Mouse (Mus musculus): ENCODE results near the gene Myh10.

DNA sequence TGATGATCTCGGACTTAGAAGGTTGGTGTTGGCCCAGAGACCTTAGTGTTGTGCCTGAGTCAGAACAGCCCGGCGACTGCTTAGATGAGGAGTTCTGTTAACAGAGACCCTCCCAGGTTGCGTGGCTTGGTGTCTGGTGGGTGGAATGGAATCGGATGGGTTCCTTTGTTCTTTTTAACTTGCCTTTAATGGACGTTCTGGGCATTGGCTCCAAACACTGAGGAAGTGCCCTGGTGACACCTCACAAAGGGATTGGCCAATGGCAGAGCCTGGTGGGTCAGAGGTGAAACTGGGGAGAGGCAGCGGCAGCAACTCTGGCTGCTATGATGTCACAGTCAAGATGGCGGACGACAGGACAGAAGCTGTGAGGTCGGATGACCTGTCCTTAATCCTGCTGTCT lies 99.4 kb downstream of the Myh10 start:
- TF ChIP-seq POLR2A (IDR thresholded peaks at IDR 0.05; ENCODE audit: low read depth, low read length) (no peak), CTCF (conservative IDR thresholded peaks at IDR 0.05; ENCODE audit: insufficient read depth, insufficient read length, low read depth, low read length) (no peak)
